Mouse (Mus musculus) ES-Bruce4 (cell line): Measurements from ENCODE around the gene Tnfaip8l2.

Experiments used
- EP300 ChIP-seq: IDR thresholded peaks from 2 replicates; pipeline ENCODE4 v1.6.1; 2011; ENCODE audit warnings: low read depth, low read length; ENCODE audit not compliant: insufficient read depth
- POLR2A ChIP-seq: IDR thresholded peaks from one replicate; pipeline ENCODE4 v1.8.1; 2011; ENCODE audit warnings: low read length; ENCODE audit not compliant: insufficient read depth

DNA sequence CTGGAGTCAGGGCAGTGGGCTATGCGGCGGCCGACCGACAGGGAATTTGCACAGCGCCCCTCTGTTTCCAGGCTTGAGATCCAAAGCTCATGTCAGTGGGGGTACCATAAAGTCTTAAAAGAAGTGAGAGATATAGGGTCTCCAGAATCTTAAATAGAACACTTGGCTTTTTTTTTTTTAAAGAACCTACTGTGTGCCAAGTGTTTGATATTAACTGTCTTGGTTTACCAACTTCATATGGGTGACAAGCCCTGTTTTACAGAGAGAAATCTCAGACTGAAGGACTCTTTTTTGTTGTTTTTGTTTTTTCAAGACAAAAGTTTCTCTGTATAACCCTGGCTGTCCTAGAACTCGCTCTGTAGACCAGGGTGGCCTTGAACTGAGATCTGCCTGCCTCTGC lies 1.4 kb downstream of the Tnfaip8l2 start:
- TF ChIP-seq POLR2A = no peak
- no peak for TF ChIP-seq EP300
